Mouse (Mus musculus) embryonic facial prominence, embryonic 13.5 days (tissue): Measurements from ENCODE around the gene Hemk1. TPM values are rescaled to one million over a fixed set of nuclear protein-coding genes. Genes with fewer than 3 reads are reported as not detected.

ENCODE experiments used
- ATAC-seq: fragments of 200-750 bp; cut with Nextera tagmentation; 2 replicates; pipeline ENCODE4 v1.8.0; 2017; ENCODE audit warnings: low read depth; ENCODE audit not compliant: insufficient number of reproducible peaks, insufficient read depth, low FRiP score, low TSS enrichment
- H3K27ac ChIP-seq: fragments of 300-500 bp; sonication (generic); 2 replicates; pipeline ENCODE4 v1.5.1; 2015; ENCODE audit warnings: moderate library complexity, mild to moderate bottlenecking, inconsistent platforms
- H3K27me3 ChIP-seq: fragments of 300-500 bp; sonication (generic); 2 replicates; pipeline ENCODE4 v1.6.1; 2015; ENCODE audit warnings: mild to moderate bottlenecking, inconsistent platforms
- H3K36me3 ChIP-seq: fragments of 300-500 bp; sonication (generic); 2 replicates; pipeline ENCODE4 v1.6.1; 2015; ENCODE audit warnings: mild to moderate bottlenecking, inconsistent platforms
- H3K4me1 ChIP-seq: fragments of 300-500 bp; sonication (generic); 2 replicates; pipeline ENCODE4 v1.6.1; 2015; ENCODE audit warnings: inconsistent platforms
- H3K4me2 ChIP-seq: fragments of 300-500 bp; sonication (generic); 2 replicates; pipeline ENCODE4 v1.6.1; 2015; ENCODE audit warnings: moderate library complexity, mild to moderate bottlenecking, inconsistent platforms
- H3K4me3 ChIP-seq: fragments of 300-500 bp; sonication (generic); 2 replicates; pipeline ENCODE4 v1.5.1; 2015; ENCODE audit warnings: mild to moderate bottlenecking, inconsistent platforms
- H3K9ac ChIP-seq: fragments of 300-500 bp; sonication (generic); 2 replicates; pipeline ENCODE4 v1.6.1; 2015; ENCODE audit warnings: mild to moderate bottlenecking, inconsistent platforms
- H3K9me3 ChIP-seq: fragments of 300-500 bp; sonication (generic); 2 replicates; pipeline ENCODE4 v1.6.1; 2016; ENCODE audit warnings: inconsistent platforms
- WGBS: fragments of 180-500 bp; shearing (Covaris S2); methylation state at CpG from one replicate; pipeline ENCODE4 v1.1.7; 2015; ENCODE audit warnings: mixed read lengths; 5-methylcytosine and 5-hydroxymethylcytosine counted together
- polyA plus RNA-seq: library from polyadenylated mRNA; unstranded; fragments of >200 nt; fragmentation: Nextera tagmentation; extraction: Ambion mirVana; gene quantifications from 2 replicates; pipeline ENCODE4 v1.2.1, GENCODE M21; 2015

Gene Hemk1
- polyA plus RNA-seq, 1 experiment from 2014 or later = 12.1 TPM

- H3K9ac ChIP-seq = no peak overlapping the region
- 87% methylated on average over 11 of the region's 11 CpGs for WGBS
- no peaks in the 10 kb centered on the region for H3K36me3 ChIP-seq
- peaks cover 21% of the 10 kb centered on the region for H3K4me1 ChIP-seq
- no peak for ATAC-seq
- H3K27me3 ChIP-seq = peaks cover 10% of the 10 kb centered on the region; the same call in 1 of the 2 replicates
- no peaks in the 10 kb centered on the region for H3K9me3 ChIP-seq
- H3K27ac ChIP-seq = no peak overlapping the region
- no peak overlapping the region for H3K4me2 ChIP-seq
- no peak overlapping the region for H3K4me3 ChIP-seq
These were observed 4.1 kb upstream of the Hemk1 start for GRCm38 (mm10) chr9:107342201-107342709.

- 52% methylated on average over 12 of the region's 12 CpGs for WGBS
- 0 out of 2 replicates have a peak, but pooled peaks have one; percentile 11 for ATAC-seq
- H3K27ac ChIP-seq = no peak overlapping the region
- peak overlapping the region; percentile 67 for H3K4me2 ChIP-seq
- no peaks in the 10 kb centered on the region for H3K36me3 ChIP-seq
- peak overlapping the region; percentile 65 for H3K4me3 ChIP-seq
- peak overlapping the region; percentile 76 for H3K9ac ChIP-seq
- peaks cover 10% of the 10 kb centered on the region; the same call in 1 of the 2 replicates for H3K27me3 ChIP-seq
- no peaks in the 10 kb centered on the region for H3K9me3 ChIP-seq
- H3K4me1 ChIP-seq = peaks cover 24% of the 10 kb centered on the region
These were observed 2.9 kb upstream of the Hemk1 start for GRCm38 (mm10) chr9:107340911-107341645.

GRCm38 (mm10) chr9:107340267-107340859 lies 2.2 kb upstream of the Hemk1 start, which contains the start of gene 6430571L13Rik:
Gene 6430571L13Rik, plus strand, starts transcription at chr9:107340602.
- peak; percentile 90 for ATAC-seq
- no peaks in the 10 kb centered on the region for H3K36me3 ChIP-seq
- peak within 1 kb of the TSS; percentile 65 for H3K4me3 ChIP-seq
- peaks cover 10% of the 10 kb centered on the region; the same call in 1 of the 2 replicates for H3K27me3 ChIP-seq
- peak within 1 kb of the TSS; percentile 76 for H3K9ac ChIP-seq
- H3K27ac ChIP-seq = no peak within 1 kb of the TSS
- peak within 1 kb of the TSS; percentile 67 for H3K4me2 ChIP-seq
- H3K4me1 ChIP-seq = peaks cover 24% of the 10 kb centered on the region
- H3K9me3 ChIP-seq = no peaks in the 10 kb centered on the region
- under 1% methylated on average over 34 of the region's 34 CpGs for WGBS

- no peak for ATAC-seq
- WGBS = 89% methylated on average over 6 of the region's 6 CpGs
These were observed 1.8 kb downstream of the Hemk1 start for GRCm38 (mm10) chr9:107336386-107336785.

GRCm38 (mm10) chr9:107335909-107336308 lies 2.2 kb downstream of the Hemk1 start:
- Histone ChIP-seq H3K9me3 (no peaks in the 10 kb centered on the region), H3K27ac (no peak overlapping the region), H3K4me3 (no peak overlapping the region), H3K27me3 (0 out of 2 replicates have a peak, but pooled peaks cover under 1% of the 10 kb centered on the region), H3K36me3 (peaks cover 19% of the 10 kb centered on the region), H3K9ac (no peak overlapping the region), H3K4me1 (peaks cover 19% of the 10 kb centered on the region), H3K4me2 (no peak overlapping the region)
- ATAC-seq = no peak
- 12% methylated on average over 5 of the region's 5 CpGs for WGBS

More at GRCm38 (mm10) chr9:107336386-107336785, 1.8 kb downstream of the Hemk1 start:
- Histone ChIP-seq H3K36me3 (peaks cover 16% of the 10 kb centered on the region), H3K27ac (no peak overlapping the region), H3K4me3 (no peak overlapping the region), H3K9ac (no peak overlapping the region), H3K4me1 (peaks cover 23% of the 10 kb centered on the region), H3K4me2 (no peak overlapping the region), H3K9me3 (no peaks in the 10 kb centered on the region), H3K27me3 (0 out of 2 replicates have a peak, but pooled peaks cover 5% of the 10 kb centered on the region)

GRCm38 (mm10) chr9:107335046-107335445 lies 3.1 kb downstream of the Hemk1 start:
- ATAC-seq = no peak
- WGBS = 86% methylated on average over 5 of the region's 5 CpGs
- no peak overlapping the region for H3K4me3 ChIP-seq

GRCm38 (mm10) chr9:107334356-107334755 lies 3.8 kb downstream of the Hemk1 start:
- Histone ChIP-seq H3K4me1 (peaks cover 17% of the 10 kb centered on the region), H3K9ac (peak overlapping the region; percentile 27; the same call in 1 of the 2 replicates)
- ATAC-seq = no peak

More at GRCm38 (mm10) chr9:107335046-107335445, 3.1 kb downstream of the Hemk1 start:
- Histone ChIP-seq H3K9me3 (no peaks in the 10 kb centered on the region), H3K4me1 (peaks cover 17% of the 10 kb centered on the region), H3K27me3 (no peaks in the 10 kb centered on the region), H3K9ac (no peak overlapping the region), H3K36me3 (peaks cover 19% of the 10 kb centered on the region), H3K4me2 (no peak overlapping the region), H3K27ac (no peak overlapping the region)

GRCm38 (mm10) chr9:107333686-107334085 lies 4.5 kb downstream of the Hemk1 start:
- peaks cover 19% of the 10 kb centered on the region for H3K36me3 ChIP-seq
- no peak for ATAC-seq
- WGBS = 72% methylated on average over 2 of the region's 2 CpGs
- no peak overlapping the region for H3K4me3 ChIP-seq
- peak overlapping the region; percentile 27; the same call in 1 of the 2 replicates for H3K9ac ChIP-seq
- no peak overlapping the region for H3K27ac ChIP-seq
- no peaks in the 10 kb centered on the region for H3K9me3 ChIP-seq
- no peak overlapping the region for H3K4me2 ChIP-seq
- peaks cover 12% of the 10 kb centered on the region for H3K4me1 ChIP-seq
- H3K27me3 ChIP-seq = no peaks in the 10 kb centered on the region

More at GRCm38 (mm10) chr9:107334356-107334755, 3.8 kb downstream of the Hemk1 start:
- Histone ChIP-seq H3K4me3 (no peak overlapping the region), H3K36me3 (peaks cover 19% of the 10 kb centered on the region), H3K9me3 (no peaks in the 10 kb centered on the region), H3K27me3 (no peaks in the 10 kb centered on the region), H3K27ac (no peak overlapping the region), H3K4me2 (no peak overlapping the region)
- 71% methylated on average over 6 of the region's 6 CpGs for WGBS

GRCm38 (mm10) chr9:107330791-107331190 lies 7.4 kb downstream of the Hemk1 start:
- H3K27ac ChIP-seq = no peak overlapping the region
- H3K36me3 ChIP-seq = peaks cover 34% of the 10 kb centered on the region
- no peak for ATAC-seq
- H3K4me1 ChIP-seq = no peaks in the 10 kb centered on the region
- WGBS = 81% methylated on average over 6 of the region's 6 CpGs
- no peaks in the 10 kb centered on the region for H3K27me3 ChIP-seq
- no peaks in the 10 kb centered on the region for H3K9me3 ChIP-seq
- no peak overlapping the region for H3K9ac ChIP-seq
- H3K4me2 ChIP-seq = no peak overlapping the region
- H3K4me3 ChIP-seq = no peak overlapping the region

- 0 out of 2 replicates have a peak overlapping the region, but pooled peaks have one; percentile 27 for H3K9ac ChIP-seq
- WGBS = 94% methylated on average over 16 of the region's 16 CpGs
- ATAC-seq = no peak
These were observed 10.1 kb downstream of the Hemk1 start for GRCm38 (mm10) chr9:107327879-107328620.

GRCm38 (mm10) chr9:107325904-107326303 lies 12.2 kb downstream of the Hemk1 start:
- Histone ChIP-seq H3K4me3 (no peak overlapping the region), H3K4me2 (no peak overlapping the region), H3K27ac (no peak overlapping the region), H3K9ac (no peak overlapping the region), H3K27me3 (no peaks in the 10 kb centered on the region), H3K9me3 (no peaks in the 10 kb centered on the region), H3K4me1 (no peaks in the 10 kb centered on the region), H3K36me3 (peaks cover 15% of the 10 kb centered on the region)
- 80% methylated on average over 7 of the region's 7 CpGs for WGBS
- ATAC-seq = no peak

More at GRCm38 (mm10) chr9:107327879-107328620, 10.1 kb downstream of the Hemk1 start:
- no peaks in the 10 kb centered on the region for H3K4me1 ChIP-seq
- peaks cover 33% of the 10 kb centered on the region for H3K36me3 ChIP-seq
- H3K9me3 ChIP-seq = no peaks in the 10 kb centered on the region
- H3K27me3 ChIP-seq = no peaks in the 10 kb centered on the region
- H3K4me3 ChIP-seq = no peak overlapping the region
- no peak overlapping the region for H3K27ac ChIP-seq
- no peak overlapping the region for H3K4me2 ChIP-seq
